Mouse (Mus musculus) kidney, postnatal 0 days (tissue): ENCODE data around the gene Gm20388. TPM values are rescaled to one million over a fixed set of nuclear protein-coding genes. Genes with fewer than 3 reads are reported as not detected.

Source experiments
- ATAC-seq: fragments of 200-750 bp; cut with Nextera tagmentation; replicated peaks from 2 replicates; pipeline ENCODE4 v1.8.0; 2017; ENCODE audit warnings: low read depth, moderate number of reproducible peaks, moderate TSS enrichment, moderate library complexity; ENCODE audit not compliant: low FRiP score
- DNase-seq: peaks from one replicate; pipeline ENCODE4 v3.0.0-alpha.2; 2016; ENCODE audit warnings: low spot score
- H3K27ac ChIP-seq: fragments of 300-500 bp; sonication (generic); 2 replicates; pipeline ENCODE4 v1.5.1; 2014; ENCODE audit warnings: mild to moderate bottlenecking
- H3K27me3 ChIP-seq: fragments of 300-500 bp; sonication (generic); 2 replicates; pipeline ENCODE4 v1.6.1; 2014; ENCODE audit warnings: low read length, mixed read lengths; ENCODE audit not compliant: insufficient read depth
- H3K36me3 ChIP-seq: fragments of 300-500 bp; sonication (generic); 2 replicates; pipeline ENCODE4 v1.6.1; 2014; ENCODE audit warnings: low read length, mixed read lengths; ENCODE audit not compliant: insufficient read depth
- H3K4me1 ChIP-seq: fragments of 300-500 bp; sonication (generic); replicated peaks from 2 replicates; pipeline ENCODE4 v1.6.1; 2014; ENCODE audit warnings: antibody characterized with exemption, low read length, mixed read lengths; ENCODE audit not compliant: insufficient read depth
- H3K4me2 ChIP-seq: fragments of 300-500 bp; sonication (generic); 2 replicates; pipeline ENCODE4 v1.6.1; 2014; ENCODE audit warnings: mild to moderate bottlenecking, low read length, moderate library complexity, mixed read lengths
- H3K4me3 ChIP-seq: fragments of 300-500 bp; sonication (generic); replicated peaks from 2 replicates; pipeline ENCODE4 v1.5.1; 2014; ENCODE audit warnings: low read depth, low read length
- H3K9ac ChIP-seq: fragments of 300-500 bp; sonication (generic); 2 replicates; pipeline ENCODE4 v1.6.1; 2014; ENCODE audit warnings: low read depth, low read length
- H3K9me3 ChIP-seq: fragments of 300-500 bp; sonication (generic); replicated peaks from 2 replicates; pipeline ENCODE4 v1.6.1; 2016; ENCODE audit warnings: low read length, inconsistent platforms, mixed read lengths
- CTCF ChIP-seq: IDR thresholded peaks from 2 replicates; pipeline ENCODE4 v1.5.1; 2016; ENCODE audit warnings: antibody characterized with exemption, low read depth, mild to moderate bottlenecking, moderate library complexity
- WGBS: fragments of 180-500 bp; shearing (Covaris S2); extraction: QIAGEN DNeasy Blood & Tissue Kit; methylation state at CpG from one replicate; pipeline ENCODE4 v1.1.7; 2014; 5-methylcytosine and 5-hydroxymethylcytosine counted together
- polyA plus RNA-seq: library from polyadenylated mRNA; unstranded; fragments of >200 nt; fragmentation: Nextera tagmentation; extraction: Ambion mirVana; gene quantifications from 2 replicates; pipeline ENCODE4 v1.2.1, GENCODE M21; 2015

The Gm20388 gene
- polyA plus RNA-seq, 1 experiment from 2014 or later, result not detected

GRCm38 (mm10) chr8:122169446-122169845 is 2258.8 kb downstream of the Gm20388 start:
- 95% methylated on average over 2 of the region's 2 CpGs for WGBS
- H3K9ac ChIP-seq, result no peak overlapping the region
- no peak for DNase-seq
- no peak overlapping the region for H3K4me2 ChIP-seq
- H3K9me3 ChIP-seq, result no peaks in the 10 kb centered on the region
- no peaks in the 10 kb centered on the region for H3K4me1 ChIP-seq
- H3K4me3 ChIP-seq, result no peak overlapping the region
- no peaks in the 10 kb centered on the region for H3K27me3 ChIP-seq
- no peaks in the 10 kb centered on the region for H3K36me3 ChIP-seq
- no peak overlapping the region for H3K27ac ChIP-seq
- ATAC-seq, result no peak
- TF ChIP-seq CTCF, result no peak

DNA sequence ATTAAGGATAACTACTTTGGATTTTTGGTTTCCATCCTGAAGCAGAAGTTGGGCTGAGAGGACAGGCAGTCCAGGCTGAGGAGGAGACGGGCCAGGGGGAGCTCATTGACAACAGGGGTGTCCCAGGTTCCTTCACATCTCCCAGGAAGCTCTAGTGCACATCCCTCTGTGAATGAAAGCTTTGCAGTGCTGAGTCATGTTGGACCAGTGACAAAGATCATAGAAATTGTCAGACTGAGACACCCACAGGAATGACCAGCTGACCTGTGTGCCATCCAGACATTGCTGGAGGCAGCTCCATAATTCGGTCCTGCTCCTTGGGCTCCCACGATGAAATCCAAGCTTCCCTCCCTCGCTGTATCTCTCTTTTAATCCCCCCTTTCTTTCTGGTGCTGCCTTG is 2261.2 kb downstream of the Gm20388 start:
- H3K9me3 ChIP-seq, result no peaks in the 10 kb centered on the region
- H3K9ac ChIP-seq, result no peak overlapping the region
- H3K4me2 ChIP-seq, result no peak overlapping the region
- no peak for DNase-seq
- H3K36me3 ChIP-seq, result no peaks in the 10 kb centered on the region
- WGBS, result 54% methylated on average over 4 of the region's 4 CpGs
- H3K27me3 ChIP-seq, result no peaks in the 10 kb centered on the region
- H3K4me3 ChIP-seq, result no peak overlapping the region
- no peak for ATAC-seq
- TF ChIP-seq CTCF, result no peak
- no peaks in the 10 kb centered on the region for H3K4me1 ChIP-seq
- H3K27ac ChIP-seq, result no peak overlapping the region

- H3K27me3 ChIP-seq, result no peaks in the 10 kb centered on the region
- DNase-seq (no peak), ATAC-seq (peak; percentile 66; the same call in 1 of the 2 replicates)
- WGBS, result 36% methylated on average over 10 of the region's 10 CpGs
- peak; percentile 19; the same call in 1 of the 2 replicates for TF ChIP-seq CTCF
- H3K4me3 ChIP-seq, result no peak overlapping the region
- no peaks in the 10 kb centered on the region for H3K9me3 ChIP-seq
- H3K27ac ChIP-seq, result no peak overlapping the region
- no peak overlapping the region for H3K9ac ChIP-seq
- no peaks in the 10 kb centered on the region for H3K4me1 ChIP-seq
- H3K4me2 ChIP-seq, result no peak overlapping the region
- H3K36me3 ChIP-seq, result no peaks in the 10 kb centered on the region
These were observed 2263.7 kb downstream of the Gm20388 start for GRCm38 (mm10) chr8:122174133-122174930.

DNA sequence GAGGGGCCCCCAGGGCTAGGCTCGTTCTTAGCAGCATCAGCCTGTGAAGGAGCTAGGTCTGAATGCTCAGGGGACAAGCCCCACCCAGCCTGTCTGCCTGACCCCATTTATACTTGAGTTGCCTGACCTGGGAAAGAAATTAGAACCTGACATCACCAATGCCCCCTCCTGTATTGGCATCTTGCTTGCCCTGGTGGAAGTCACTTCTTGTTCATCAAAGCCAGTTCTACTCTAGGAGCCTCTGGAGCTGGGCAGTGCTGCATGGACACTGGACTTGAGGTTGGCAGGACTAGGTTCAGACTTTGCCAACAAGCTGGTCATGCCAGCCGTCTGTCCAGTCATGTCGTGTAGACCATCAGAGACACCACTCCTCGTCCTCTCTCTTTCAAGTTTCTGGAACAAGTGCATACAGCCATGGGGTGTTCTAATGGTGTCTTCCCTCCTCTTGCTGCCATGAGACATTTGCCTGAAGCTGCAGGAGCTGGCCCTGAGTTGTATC is 2267.8 kb downstream of the Gm20388 start:
- no peak for TF ChIP-seq CTCF
- no peaks in the 10 kb centered on the region for H3K27me3 ChIP-seq
- no peak overlapping the region for H3K4me2 ChIP-seq
- H3K4me1 ChIP-seq, result no peaks in the 10 kb centered on the region
- H3K36me3 ChIP-seq, result no peaks in the 10 kb centered on the region
- no peak for ATAC-seq
- H3K9me3 ChIP-seq, result no peaks in the 10 kb centered on the region
- H3K4me3 ChIP-seq, result no peak overlapping the region
- H3K9ac ChIP-seq, result no peak overlapping the region
- 72% methylated on average over 4 of the region's 4 CpGs for WGBS
- no peak for DNase-seq
- no peak overlapping the region for H3K27ac ChIP-seq

DNA sequence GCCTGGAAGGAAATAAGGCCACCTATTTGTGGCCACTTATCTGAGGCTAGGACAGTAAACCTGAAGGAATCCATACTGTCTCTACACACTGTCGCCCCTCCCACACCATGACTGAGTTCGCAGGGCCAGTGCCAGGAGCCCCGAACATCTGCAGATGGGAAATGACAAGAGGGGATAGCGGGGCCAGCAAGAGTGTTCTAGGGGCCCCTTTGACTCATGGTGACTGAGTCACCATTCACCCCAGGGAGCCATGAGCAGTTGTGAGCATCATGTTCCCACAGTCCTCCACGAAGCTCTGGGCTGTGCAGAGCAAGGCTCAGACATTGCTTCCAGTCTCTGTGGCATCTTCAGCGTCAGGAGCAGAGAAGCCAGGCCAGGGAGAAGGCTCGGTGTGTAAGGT is 2268.7 kb downstream of the Gm20388 start:
- 72% methylated on average over 7 of the region's 7 CpGs for WGBS
- Histone ChIP-seq H3K27me3 (no peaks in the 10 kb centered on the region), H3K36me3 (no peaks in the 10 kb centered on the region), H3K4me3 (no peak overlapping the region), H3K4me1 (no peaks in the 10 kb centered on the region), H3K27ac (no peak overlapping the region), H3K9me3 (no peaks in the 10 kb centered on the region), H3K9ac (no peak overlapping the region), H3K4me2 (no peak overlapping the region)
- no peak for ATAC-seq
- TF ChIP-seq CTCF, result no peak
- DNase-seq, result no peak

DNA sequence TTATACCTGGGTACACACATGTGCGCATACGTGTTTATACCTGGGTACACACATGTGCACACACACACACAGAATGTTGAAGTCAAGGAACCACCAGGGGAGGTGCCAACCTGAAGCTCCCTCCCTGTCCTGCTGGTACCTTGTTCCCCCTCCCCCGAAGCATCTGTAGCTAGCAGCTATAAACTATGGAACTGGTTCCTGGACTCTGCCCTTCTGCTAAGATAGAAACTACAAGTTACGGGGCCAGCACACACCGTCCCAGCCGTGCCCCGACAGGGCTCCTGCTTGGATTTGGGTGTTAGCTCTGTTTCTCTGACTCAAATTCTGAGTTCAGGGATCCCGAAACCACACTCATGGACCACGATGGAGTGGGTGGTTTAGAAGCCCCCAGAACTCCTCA is 2269.5 kb downstream of the Gm20388 start:
- no peak for TF ChIP-seq CTCF
- ATAC-seq, result no peak
- H3K4me1 ChIP-seq, result no peaks in the 10 kb centered on the region
- no peaks in the 10 kb centered on the region for H3K9me3 ChIP-seq
- H3K4me2 ChIP-seq, result no peak overlapping the region
- 87% methylated on average over 9 of the region's 9 CpGs for WGBS
- H3K27me3 ChIP-seq, result no peaks in the 10 kb centered on the region
- no peak for DNase-seq
- H3K27ac ChIP-seq, result no peak overlapping the region
- H3K9ac ChIP-seq, result no peak overlapping the region
- no peaks in the 10 kb centered on the region for H3K36me3 ChIP-seq
- no peak overlapping the region for H3K4me3 ChIP-seq
